Mouse (Mus musculus) left cerebral cortex, postnatal 10 days (tissue): Measurements from ENCODE around the gene Gm49395. TPM values are rescaled to one million over a fixed set of nuclear protein-coding genes. Genes with fewer than 3 reads are reported as not detected.
A peak's percentile ranks its signal among the peaks of the same experiment; 100 is the strongest.

Source experiments
- DNase-seq, 2 experiments: peaks; one replicate each; pipeline ENCODE4 v3.0.0; 2021 to 2022; ENCODE audit warnings: low spot score in 2 of 2, mixed read lengths in 1 of 2; ENCODE audit errors: extremely low spot score in 1 of 2
- intact Hi-C: fragments of 180-260 bp; cut with DNase I; formaldehyde crosslinking; loops from one replicate; pipeline ENCODE4 v1.15.1; 2025
- total RNA-seq, 2 experiments: library from RNA; stranded (reverse); gene quantifications; 2 replicates each; pipeline ENCODE4 v1.2.3; 2021

The Gm49395 gene
- total RNA-seq, 2 experiments from 2014 or later = 1.5 to 5.6 TPM

GRCm38 (mm10) chr13:115006213-115006835 is 95.4 kb downstream of the Gm49395 start:
- no peak for DNase-seq
- intact Hi-C loops = no loop called here

- DNase-seq = no peak
- intact Hi-C loops = no loop called here
These were observed 96.4 kb downstream of the Gm49395 start for GRCm38 (mm10) chr13:115005342-115005741.

- no peak for DNase-seq
- intact Hi-C loops = no loop called here
These were observed 98.2 kb downstream of the Gm49395 start for GRCm38 (mm10) chr13:115003444-115004053.

DNA sequence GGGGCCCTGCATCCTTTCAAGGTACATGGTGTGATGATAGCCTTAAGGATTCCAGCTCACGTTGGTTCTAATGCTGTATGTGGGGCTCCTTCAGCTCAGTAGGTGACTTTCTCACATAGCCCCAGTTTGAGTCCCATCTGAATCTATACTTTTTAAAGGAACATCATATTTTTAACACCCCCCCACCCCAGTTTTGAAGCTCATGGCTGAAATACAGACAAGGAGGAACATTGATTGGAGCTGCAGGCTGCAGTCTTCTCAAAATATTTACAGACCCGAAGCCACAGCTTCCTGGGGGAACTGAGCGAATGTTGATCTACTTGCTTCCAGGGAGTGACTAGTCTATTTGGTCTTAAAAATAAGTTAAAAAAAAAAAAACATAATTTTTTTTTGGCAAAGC is 98.9 kb downstream of the Gm49395 start:
- intact Hi-C loops = no loop called here

GRCm38 (mm10) chr13:115002155-115002554 is 99.6 kb downstream of the Gm49395 start:
- DNase-seq = no peak
- intact Hi-C loops = no loop called here

More for the DNA sequence above, 98.9 kb downstream of the Gm49395 start:
- no peak for DNase-seq

GRCm38 (mm10) chr13:114999582-114999981 is 102.1 kb downstream of the Gm49395 start:
- intact Hi-C loops = no loop called here
- no peak for DNase-seq

GRCm38 (mm10) chr13:114998100-114998499 is 103.6 kb downstream of the Gm49395 start:
- DNase-seq = no peak
- intact Hi-C loops = no loop called here

GRCm38 (mm10) chr13:114992260-114993014 is 109.3 kb downstream of the Gm49395 start:
- intact Hi-C loops = no loop called here
- peak in 1 of 2 experiments; percentile 6 for DNase-seq

GRCm38 (mm10) chr13:114987668-114988067 is 114.1 kb downstream of the Gm49395 start:
- intact Hi-C loops = loop anchor here (10.0 kb wide), 3 partner anchors 107 to 1727 kb away; partner anchors contain the start of gene Pelo
- no peak for DNase-seq

GRCm38 (mm10) chr13:114987161-114987560 is 114.6 kb downstream of the Gm49395 start:
- intact Hi-C loops = loop anchor here (10.0 kb wide), 3 partner anchors 108 to 1728 kb away; partner anchors contain the start of gene Pelo
- DNase-seq = no peak

Other genes with a start within 250 kb of the Gm49395 start
- under 1 TPM; 0.32 to 0.58 TPM for gene Itga2, start 169.8 kb downstream of the Gm49395 start, total RNA-seq
- 10 to 100 TPM; 21.7 to 23.3 TPM for gene Pelo, start 11.7 kb downstream of the Gm49395 start, total RNA-seq
- 10 to 100 TPM; 12.7 to 13.3 TPM for gene Itga1, start within 50 bp of the Gm49395 start, total RNA-seq